Mouse (Mus musculus) MEL (cell line): ENCODE results near the gene Me1.

Source experiments
- CTCF ChIP-seq, 3 experiments: IDR thresholded peaks in 2 of 3; conservative IDR thresholded peaks in 1 of 3; 2 replicates each; pipeline ENCODE4 v1.5.1; 2011 to 2012; ENCODE audit warnings: low read length in 3 of 3, low read depth in 2 of 3, mild to moderate bottlenecking in 2 of 3, improper control_type of control experiment in 1 of 3, inconsistent platforms in 1 of 3, mixed read lengths in 1 of 3, moderate library complexity in 1 of 3; ENCODE audit not compliant: control insufficient read depth in 1 of 3, insufficient read depth in 1 of 3, poor library complexity in 1 of 3, severe bottlenecking in 1 of 3
- EP300 ChIP-seq, 2 experiments: IDR thresholded peaks; 2 replicates each; pipeline ENCODE4 v1.6.1; 2011; ENCODE audit warnings: improper control_type of control experiment in 2 of 2, low read length in 2 of 2, low read depth in 1 of 2, mild to moderate bottlenecking in 1 of 2
- MAX ChIP-seq: IDR thresholded peaks from 2 replicates; pipeline ENCODE4 v1.6.1; 2011; ENCODE audit warnings: low read length, improper control_type of control experiment
- MAZ ChIP-seq: IDR thresholded peaks from 2 replicates; pipeline ENCODE4 v1.6.1; 2012; ENCODE audit warnings: low read depth, mild to moderate bottlenecking, inconsistent platforms, low read length, improper control_type of control experiment
- MXI1 ChIP-seq: IDR thresholded peaks from 2 replicates; pipeline ENCODE4 v1.6.1; 2011; ENCODE audit warnings: mild to moderate bottlenecking, low read depth, low read length, improper control_type of control experiment
- POLR2A ChIP-seq, 2 experiments: IDR thresholded peaks; 2 replicates each; pipeline ENCODE4 v1.6.1; 2011 to 2012; ENCODE audit warnings: low read length in 2 of 2, mild to moderate bottlenecking in 2 of 2, control low read depth in 1 of 2, improper control_type of control experiment in 1 of 2, low read depth in 1 of 2, moderate library complexity in 1 of 2; ENCODE audit not compliant: control insufficient read depth in 1 of 2, insufficient read depth in 1 of 2, poor library complexity in 1 of 2
- USF2 ChIP-seq, 2 experiments: IDR thresholded peaks; 2 replicates each; pipeline ENCODE4 v1.6.1; 2011 to 2012; ENCODE audit warnings: improper control_type of control experiment in 2 of 2, low read length in 2 of 2, borderline replicate concordance in 1 of 2, inconsistent platforms in 1 of 2, low read depth in 1 of 2, mild to moderate bottlenecking in 1 of 2; ENCODE audit not compliant: insufficient read depth in 1 of 2
- ZMIZ1 ChIP-seq: IDR thresholded peaks from 2 replicates; pipeline ENCODE4 v1.6.1; 2012; ENCODE audit warnings: low read depth, mild to moderate bottlenecking, inconsistent platforms, low read length, improper control_type of control experiment, moderate library complexity

GRCm38 (mm10) chr9:86647931-86648550, 47.7 kb downstream of the Me1 start:
- no peak for TF ChIP-seq CTCF (IDR thresholded peaks at IDR 0.05 in 2 of 3, conservative IDR thresholded peaks at IDR 0.05 in 1 of 3; ENCODE audit: control insufficient read depth in 1 of 3, insufficient read depth in 1 of 3, low read depth in 2 of 3, low read length in 3 of 3, poor library complexity in 1 of 3, severe bottlenecking in 1 of 3)
- TF ChIP-seq MAX = no peak
- no peak for TF ChIP-seq POLR2A (IDR thresholded peaks at IDR 0.05; ENCODE audit: control insufficient read depth in 1 of 2, insufficient read depth in 1 of 2, low read depth in 1 of 2, low read length in 2 of 2, poor library complexity in 1 of 2)
- TF ChIP-seq USF2 (IDR thresholded peaks at IDR 0.05; ENCODE audit: borderline replicate concordance in 1 of 2, insufficient read depth in 1 of 2, low read depth in 1 of 2, low read length in 2 of 2) = no peak
- no peak for TF ChIP-seq MAZ
- TF ChIP-seq MXI1 = no peak
- TF ChIP-seq ZMIZ1 = no peak
- no peak for TF ChIP-seq EP300 (IDR thresholded peaks at IDR 0.05; ENCODE audit: low read depth in 1 of 2, low read length in 2 of 2)
